In the genomic region with DNA sequence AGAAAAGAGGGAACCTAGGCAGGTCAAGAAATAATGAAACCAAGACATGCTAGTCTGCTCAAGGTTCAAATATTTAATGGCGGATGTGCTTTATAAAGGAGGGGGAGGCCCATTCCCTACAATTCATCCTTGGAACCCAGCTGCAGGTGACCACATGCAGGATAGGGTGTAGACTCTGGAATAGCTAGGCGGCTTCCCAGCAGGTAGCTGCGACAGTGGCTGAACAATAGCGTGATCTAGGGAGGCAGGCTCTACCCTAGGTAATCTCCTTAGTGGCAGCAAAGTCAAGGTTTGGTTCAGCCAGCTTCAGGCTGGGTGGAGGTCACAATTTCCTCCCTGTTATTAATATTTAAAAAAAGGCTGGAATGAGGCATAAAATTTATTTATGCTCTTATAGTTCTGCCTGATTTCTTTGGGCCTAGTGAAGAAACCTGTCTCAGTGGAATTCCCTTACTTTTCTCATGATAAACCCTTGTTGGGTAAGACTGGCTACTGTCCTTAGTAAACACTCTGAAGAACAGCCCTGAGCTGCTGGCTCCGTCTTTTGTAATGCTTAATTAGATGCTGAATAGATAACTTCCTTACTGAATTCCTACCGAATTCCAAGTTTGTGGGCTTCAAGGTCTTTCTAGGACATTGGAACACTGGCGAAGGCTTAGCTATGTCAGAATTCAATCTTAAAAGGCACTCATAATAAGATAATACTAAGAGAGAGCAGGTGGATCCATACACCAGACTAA, we compare ENCODE assay signal across 34 mouse cellular contexts.
"Had no signal": no experiment of that assay in that cellular context is flagged by ENCODE, and none has a peak within 500 bp of the region (broad histone marks: within the 10 kb centered on the region; RNA-seq: fewer than 3 reads in every experiment).

No protein-coding gene starts in this region.

- H3K9me3 ChIP-seq: heart, embryonic 15.5 days; hindbrain, embryonic 12.5 days; hindbrain, embryonic 15.5 days; intestine, embryonic 15.5 days; kidney, embryonic 15.5 days had no signal

- H3K9ac ChIP-seq: heart, embryonic 12.5 days; heart, embryonic 13.5 days; heart, embryonic 15.5 days; hindbrain, embryonic 12.5 days; hindbrain, embryonic 13.5 days; hindbrain, embryonic 14.5 days; hindbrain, embryonic 15.5 days; intestine, embryonic 15.5 days; kidney, embryonic 15.5 days had no signal

- H3K27ac ChIP-seq: heart, embryonic 13.5 days; heart, embryonic 15.5 days; hindbrain, embryonic 10.5 days; hindbrain, embryonic 12.5 days; hindbrain, embryonic 13.5 days; hindbrain, embryonic 14.5 days; hindbrain, embryonic 15.5 days; hindbrain, postnatal 0 days; intestine, embryonic 15.5 days; kidney, embryonic 15.5 days; kidney, postnatal 0 days; layer of hippocampus, adult 2 months; left cerebral cortex, adult 2 months had no signal

- ATAC-seq: hindbrain, embryonic 16.5 days; hindbrain, postnatal 0 days; inflammation-experienced regulatory T-cells, adult 6 months; intestine, embryonic 15.5 days; intestine, postnatal 0 days had no signal

- H3K4me1 ChIP-seq: heart, embryonic 12.5 days; heart, embryonic 13.5 days; heart, embryonic 15.5 days; hindbrain, embryonic 10.5 days; hindbrain, embryonic 12.5 days; hindbrain, embryonic 13.5 days; hindbrain, embryonic 15.5 days; intestine, embryonic 15.5 days; kidney, embryonic 15.5 days had no signal

- H3K36me3 ChIP-seq: heart, embryonic 12.5 days; heart, embryonic 13.5 days; heart, embryonic 15.5 days; hindbrain, embryonic 10.5 days; hindbrain, embryonic 12.5 days; hindbrain, embryonic 13.5 days; hindbrain, embryonic 15.5 days; intestine, embryonic 15.5 days; kidney, embryonic 15.5 days had no signal

- H3K27me3 ChIP-seq: heart, embryonic 12.5 days; heart, embryonic 13.5 days; heart, embryonic 15.5 days; hindbrain, embryonic 12.5 days; hindbrain, embryonic 13.5 days; hindbrain, embryonic 15.5 days; intestine, embryonic 15.5 days; kidney, embryonic 15.5 days had no signal

- H3K4me3 ChIP-seq: heart, embryonic 12.5 days; heart, embryonic 13.5 days; heart, embryonic 15.5 days; hindbrain, embryonic 10.5 days; hindbrain, embryonic 12.5 days; hindbrain, embryonic 13.5 days; hindbrain, embryonic 15.5 days; intestine, embryonic 15.5 days; kidney, embryonic 15.5 days; layer of hippocampus, adult 2 months; left cerebral cortex, adult 2 months had no signal

- H3K4me2 ChIP-seq: heart, embryonic 11.5 days; heart, embryonic 12.5 days; heart, embryonic 13.5 days; heart, embryonic 15.5 days; hindbrain, embryonic 12.5 days; hindbrain, embryonic 13.5 days; hindbrain, embryonic 14.5 days; hindbrain, embryonic 15.5 days; intestine, embryonic 15.5 days; kidney, embryonic 15.5 days had no signal

- DNase-seq: heart, postnatal 10 days; heart, postnatal 14 days; heart, postnatal 36 days; heart, postnatal 4 days; kidney, adult 11 months; kidney, adult 18-20 months; kidney, adult 2 months; kidney, adult 8-10 months; kidney, adult 9 months; kidney, postnatal 10 days; kidney, postnatal 14 days; kidney, postnatal 25 days; kidney, postnatal 36 days; kidney, postnatal 4 days; layer of hippocampus, adult 9-11 months; layer of hippocampus, postnatal 36 days had no signal
